Mouse (Mus musculus) embryonic facial prominence, embryonic 15.5 days (tissue): ENCODE measurements around the gene Zfp827. TPM values are rescaled to one million over a fixed set of nuclear protein-coding genes. Genes with fewer than 3 reads are reported as not detected.

Source experiments
- ATAC-seq: fragments of 200-750 bp; cut with Nextera tagmentation; 2 replicates; pipeline ENCODE4 v1.8.0; 2017; ENCODE audit warnings: low read depth, moderate TSS enrichment; ENCODE audit not compliant: insufficient number of reproducible peaks, low FRiP score, low TSS enrichment
- H3K27ac ChIP-seq: fragments of 300-500 bp; sonication (generic); replicated peaks from 2 replicates; pipeline ENCODE4 v1.5.1; 2015; ENCODE audit warnings: mild to moderate bottlenecking, inconsistent platforms
- H3K27me3 ChIP-seq: fragments of 300-500 bp; sonication (generic); 2 replicates; pipeline ENCODE4 v1.6.1; 2015; ENCODE audit warnings: inconsistent platforms
- H3K36me3 ChIP-seq: fragments of 300-500 bp; sonication (generic); 2 replicates; pipeline ENCODE4 v1.6.1; 2015; ENCODE audit warnings: mild to moderate bottlenecking, inconsistent platforms
- H3K4me1 ChIP-seq: fragments of 300-500 bp; sonication (generic); 2 replicates; pipeline ENCODE4 v1.6.1; 2015; ENCODE audit warnings: inconsistent platforms
- H3K4me2 ChIP-seq: fragments of 300-500 bp; sonication (generic); replicated peaks from 2 replicates; pipeline ENCODE4 v1.6.1; 2015; ENCODE audit warnings: mild to moderate bottlenecking, inconsistent platforms
- H3K4me3 ChIP-seq: fragments of 300-500 bp; sonication (generic); replicated peaks from 2 replicates; pipeline ENCODE4 v1.5.1; 2015; ENCODE audit warnings: mild to moderate bottlenecking, inconsistent platforms
- H3K9ac ChIP-seq: fragments of 300-500 bp; sonication (generic); 2 replicates; pipeline ENCODE4 v1.6.1; 2015; ENCODE audit warnings: inconsistent platforms
- H3K9me3 ChIP-seq: fragments of 300-500 bp; sonication (generic); replicated peaks from 2 replicates; pipeline ENCODE4 v1.6.1; 2016; ENCODE audit warnings: inconsistent platforms
- WGBS: fragments of 180-500 bp; shearing (Covaris S2); methylation state at CpG from one replicate; pipeline ENCODE4 v1.1.7; 2015; 5-methylcytosine and 5-hydroxymethylcytosine counted together
- polyA plus RNA-seq: library from polyadenylated mRNA; unstranded; fragments of >200 nt; fragmentation: Nextera tagmentation; extraction: Ambion mirVana; gene quantifications from 2 replicates; pipeline ENCODE4 v1.2.1, GENCODE M21; 2015

Gene Zfp827
- polyA plus RNA-seq, 1 experiment from 2014 or later: 9.6 TPM

DNA sequence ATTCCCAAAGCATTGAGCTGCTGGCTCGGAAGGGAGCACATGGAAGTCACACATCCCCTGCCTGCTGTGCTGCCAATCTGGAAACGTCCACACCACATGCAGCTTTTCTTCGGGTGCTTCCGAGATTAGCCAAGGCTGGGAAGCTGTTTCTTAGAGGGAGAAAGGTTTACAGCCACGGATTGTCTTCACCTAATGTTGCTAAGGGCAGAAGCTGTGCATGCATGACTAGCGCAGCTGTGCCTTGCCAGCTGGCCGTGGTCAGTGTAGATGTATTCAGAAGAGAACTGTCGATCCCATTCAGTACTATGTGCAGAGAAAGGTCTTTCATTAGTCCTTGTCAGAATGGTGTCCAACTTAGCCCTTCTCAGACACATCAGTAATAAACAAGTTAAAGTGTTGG, 117.0 kb downstream of the Zfp827 start:
- Histone ChIP-seq H3K9ac (no peak overlapping the region), H3K27ac (no peak overlapping the region), H3K4me1 (no peaks in the 10 kb centered on the region), H3K4me2 (no peak overlapping the region), H3K4me3 (no peak overlapping the region), H3K27me3 (no peaks in the 10 kb centered on the region), H3K36me3 (peaks cover 6% of the 10 kb centered on the region), H3K9me3 (no peaks in the 10 kb centered on the region)
- no peak for ATAC-seq
- 83% methylated on average over 8 of the region's 8 CpGs for WGBS

DNA sequence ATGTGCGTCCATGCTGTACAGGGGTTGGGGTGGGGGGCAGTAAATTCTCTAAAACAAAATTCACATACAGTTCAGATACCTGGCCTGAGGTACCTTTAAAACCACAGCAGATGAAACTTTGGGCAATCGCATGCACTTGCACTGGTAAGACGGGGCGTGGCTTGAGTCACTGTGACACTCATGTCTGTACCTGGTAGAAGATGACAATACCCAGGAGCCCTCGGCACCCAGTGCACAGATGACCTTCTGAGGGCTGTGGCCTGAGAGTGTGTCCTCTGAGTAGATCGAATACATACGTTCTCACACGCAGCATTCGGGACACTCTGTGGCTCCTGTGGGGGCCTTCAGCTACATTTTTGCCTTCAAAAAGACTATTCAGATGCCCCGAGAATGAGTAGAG, 117.4 kb downstream of the Zfp827 start:
- Histone ChIP-seq H3K27me3 (no peaks in the 10 kb centered on the region), H3K4me2 (no peak overlapping the region), H3K4me3 (no peak overlapping the region), H3K27ac (no peak overlapping the region), H3K4me1 (peaks cover 2% of the 10 kb centered on the region; the same call in 1 of the 2 replicates), H3K9me3 (no peaks in the 10 kb centered on the region), H3K36me3 (peaks cover 6% of the 10 kb centered on the region), H3K9ac (no peak overlapping the region)
- ATAC-seq: no peak
- WGBS: 89% methylated on average over 10 of the region's 10 CpGs

GRCm38 (mm10) chr8:79148799-79149198, 120.6 kb downstream of the Zfp827 start:
- Histone ChIP-seq H3K9me3 (no peaks in the 10 kb centered on the region), H3K9ac (no peak overlapping the region), H3K27me3 (no peaks in the 10 kb centered on the region), H3K4me1 (peaks cover 4% of the 10 kb centered on the region; the same call in 1 of the 2 replicates), H3K27ac (no peak overlapping the region), H3K4me2 (no peak overlapping the region), H3K4me3 (no peak overlapping the region), H3K36me3 (0 out of 2 replicates have a peak, but pooled peaks cover 1% of the 10 kb centered on the region)
- ATAC-seq: no peak
- WGBS: 89% methylated on average over 10 of the region's 10 CpGs

DNA sequence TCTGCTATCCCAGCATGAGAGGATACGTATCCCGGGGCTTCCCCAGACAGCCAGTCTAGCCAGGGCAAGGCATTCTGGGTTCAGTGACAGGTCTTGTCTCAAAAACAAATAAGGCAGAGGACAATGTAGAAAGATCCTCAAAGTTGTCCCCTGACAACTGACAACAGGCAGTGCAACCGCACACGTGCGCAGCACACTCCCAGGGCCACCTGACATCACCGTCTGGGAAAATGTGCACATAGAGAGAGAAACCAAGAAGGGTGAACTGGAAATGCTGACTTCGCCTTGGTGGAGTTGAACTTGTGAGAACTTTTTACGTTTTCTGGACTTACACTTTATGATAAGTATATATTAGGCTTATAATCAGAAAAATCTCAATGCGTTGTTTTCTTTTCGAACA, 121.6 kb downstream of the Zfp827 start:
- 0 out of 2 replicates have a peak, but pooled peaks cover 8% of the 10 kb centered on the region for H3K36me3 ChIP-seq
- ATAC-seq: no peak
- no peak overlapping the region for H3K27ac ChIP-seq
- no peaks in the 10 kb centered on the region for H3K9me3 ChIP-seq
- H3K4me1 ChIP-seq: peaks cover 4% of the 10 kb centered on the region; the same call in 1 of the 2 replicates
- WGBS: 90% methylated on average over 10 of the region's 10 CpGs
- H3K4me2 ChIP-seq: no peak overlapping the region
- H3K27me3 ChIP-seq: no peaks in the 10 kb centered on the region
- H3K4me3 ChIP-seq: no peak overlapping the region
- no peak overlapping the region for H3K9ac ChIP-seq

- Histone ChIP-seq H3K9ac (no peak overlapping the region), H3K27me3 (no peaks in the 10 kb centered on the region), H3K4me1 (peaks cover 4% of the 10 kb centered on the region; the same call in 1 of the 2 replicates), H3K36me3 (0 out of 2 replicates have a peak, but pooled peaks cover 9% of the 10 kb centered on the region), H3K27ac (no peak overlapping the region), H3K4me2 (no peak overlapping the region), H3K9me3 (no peaks in the 10 kb centered on the region), H3K4me3 (no peak overlapping the region)
- WGBS: 58% methylated on average over 11 of the region's 11 CpGs
- ATAC-seq: no peak
Measured at GRCm38 (mm10) chr8:79150544-79151192, 122.4 kb downstream of the Zfp827 start.

GRCm38 (mm10) chr8:79151644-79152043, 123.4 kb downstream of the Zfp827 start:
- 70% methylated on average over 4 of the region's 4 CpGs for WGBS
- peaks cover 4% of the 10 kb centered on the region; the same call in 1 of the 2 replicates for H3K4me1 ChIP-seq
- ATAC-seq: no peak

DNA sequence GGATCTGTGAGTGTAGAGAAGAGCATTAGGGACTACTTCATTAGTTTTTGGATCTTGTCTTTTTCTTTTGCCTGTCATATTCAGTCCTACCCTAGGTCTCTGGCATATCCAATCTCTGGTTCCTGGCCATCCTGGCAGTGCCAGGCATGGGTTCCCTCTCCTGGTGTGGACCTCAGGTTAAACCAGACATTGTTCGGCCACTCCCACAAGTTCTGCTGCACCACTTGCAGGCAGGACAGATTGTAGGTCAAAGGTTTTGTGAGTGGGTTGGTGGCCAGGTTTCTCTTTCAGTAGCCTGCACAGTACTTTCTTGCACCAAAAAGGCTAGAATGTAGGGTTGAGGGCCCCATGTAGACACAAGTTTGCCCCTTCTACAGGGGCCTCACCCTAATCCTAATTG, 125.0 kb downstream of the Zfp827 start:
- no peaks in the 10 kb centered on the region for H3K9me3 ChIP-seq
- H3K9ac ChIP-seq: no peak overlapping the region
- peaks cover 11% of the 10 kb centered on the region for H3K4me1 ChIP-seq
- H3K36me3 ChIP-seq: 0 out of 2 replicates have a peak, but pooled peaks cover 9% of the 10 kb centered on the region
- no peaks in the 10 kb centered on the region for H3K27me3 ChIP-seq
- no peak overlapping the region for H3K4me3 ChIP-seq
- ATAC-seq: no peak
- 94% methylated on average over 1 of the region's 1 CpGs for WGBS
- H3K4me2 ChIP-seq: no peak overlapping the region
- no peak overlapping the region for H3K27ac ChIP-seq

More at GRCm38 (mm10) chr8:79151644-79152043, 123.4 kb downstream of the Zfp827 start:
- Histone ChIP-seq H3K9ac (no peak overlapping the region), H3K36me3 (0 out of 2 replicates have a peak, but pooled peaks cover 9% of the 10 kb centered on the region), H3K27ac (no peak overlapping the region), H3K27me3 (no peaks in the 10 kb centered on the region), H3K4me2 (no peak overlapping the region), H3K9me3 (no peaks in the 10 kb centered on the region), H3K4me3 (no peak overlapping the region)

DNA sequence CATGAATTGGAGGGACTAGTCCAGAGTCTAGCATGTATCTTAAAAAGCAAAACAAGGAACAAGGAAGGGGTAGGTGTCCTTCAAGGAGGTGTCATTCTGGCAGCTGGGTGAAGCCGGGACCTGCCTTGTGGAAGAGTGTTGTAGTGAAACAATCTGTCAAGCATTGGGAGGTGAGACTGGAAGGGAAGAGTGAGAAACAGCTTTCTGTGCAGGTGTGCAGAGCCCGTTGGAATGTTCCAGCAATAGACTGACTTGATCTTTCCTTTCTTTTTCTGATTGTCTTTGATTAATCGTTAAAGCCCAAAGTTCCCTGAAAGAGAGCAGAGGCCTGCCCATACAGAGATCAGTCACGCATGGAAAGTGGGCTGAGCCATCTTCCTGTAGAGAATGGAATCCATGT, 125.4 kb downstream of the Zfp827 start:
- ATAC-seq: no peak
- Histone ChIP-seq H3K9me3 (no peaks in the 10 kb centered on the region), H3K36me3 (0 out of 2 replicates have a peak, but pooled peaks cover 9% of the 10 kb centered on the region), H3K4me2 (no peak overlapping the region), H3K9ac (no peak overlapping the region), H3K4me3 (no peak overlapping the region), H3K27ac (no peak overlapping the region), H3K27me3 (no peaks in the 10 kb centered on the region), H3K4me1 (peaks cover 14% of the 10 kb centered on the region)
- 63% methylated on average over 4 of the region's 4 CpGs for WGBS

- ATAC-seq: no peak
- Histone ChIP-seq H3K27me3 (no peaks in the 10 kb centered on the region), H3K9me3 (no peaks in the 10 kb centered on the region), H3K9ac (no peak overlapping the region), H3K4me1 (peaks cover 11% of the 10 kb centered on the region), H3K4me3 (no peak overlapping the region), H3K36me3 (0 out of 2 replicates have a peak, but pooled peaks cover 9% of the 10 kb centered on the region), H3K27ac (no peak overlapping the region), H3K4me2 (no peak overlapping the region)
- WGBS: 90% methylated on average over 10 of the region's 10 CpGs
Measured at GRCm38 (mm10) chr8:79155556-79156161, 127.4 kb downstream of the Zfp827 start.

DNA sequence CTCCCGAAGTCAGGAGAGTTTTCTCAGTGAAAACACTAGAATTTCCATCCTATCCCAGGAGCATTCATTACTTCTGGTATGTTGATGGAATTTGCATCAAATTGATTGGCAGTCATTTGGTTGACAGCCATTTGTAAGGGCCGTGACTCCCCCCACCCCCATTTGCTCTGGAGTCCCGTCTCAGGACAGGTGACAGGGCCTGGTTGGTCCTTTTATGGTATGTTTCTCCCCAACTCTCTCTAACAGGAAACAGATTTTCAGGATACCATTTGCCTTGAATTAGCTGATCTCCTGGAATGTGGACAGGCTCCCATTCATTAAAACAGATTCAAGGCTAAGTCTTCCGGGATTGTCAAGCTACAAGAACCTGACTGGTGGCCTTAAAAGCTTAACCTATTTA, 129.1 kb downstream of the Zfp827 start:
- H3K27ac ChIP-seq: no peak overlapping the region
- H3K4me1 ChIP-seq: peaks cover 10% of the 10 kb centered on the region
- WGBS: 21% methylated on average over 4 of the region's 4 CpGs
- no peak overlapping the region for H3K9ac ChIP-seq
- 0 out of 2 replicates have a peak, but pooled peaks cover 9% of the 10 kb centered on the region for H3K36me3 ChIP-seq
- H3K9me3 ChIP-seq: no peaks in the 10 kb centered on the region
- no peak for ATAC-seq
- H3K4me3 ChIP-seq: no peak overlapping the region
- H3K27me3 ChIP-seq: no peaks in the 10 kb centered on the region
- no peak overlapping the region for H3K4me2 ChIP-seq

GRCm38 (mm10) chr8:79158357-79158756, 130.1 kb downstream of the Zfp827 start:
- no peak for ATAC-seq
- H3K27ac ChIP-seq: no peak overlapping the region
- H3K27me3 ChIP-seq: no peaks in the 10 kb centered on the region
- WGBS: 41% methylated on average over 2 of the region's 2 CpGs
- H3K9me3 ChIP-seq: no peaks in the 10 kb centered on the region
- H3K4me3 ChIP-seq: no peak overlapping the region
- no peak overlapping the region for H3K4me2 ChIP-seq
- H3K4me1 ChIP-seq: peaks cover 19% of the 10 kb centered on the region
- H3K9ac ChIP-seq: no peak overlapping the region
- 0 out of 2 replicates have a peak, but pooled peaks cover 9% of the 10 kb centered on the region for H3K36me3 ChIP-seq
